Mouse (Mus musculus) telencephalon, adult 2 months (tissue): ENCODE measurements around the gene Zscan4-ps3.
"Not testable (repeated sequence)": the region's sequence is repeated elsewhere in the genome, so short reads cannot be mapped to it uniquely, and the experiment has no call there.

ENCODE experiments used
- DNase-seq: peaks from one replicate; pipeline ENCODE4 v3.0.0-alpha.2; 2011; ENCODE audit warnings: low read depth, low spot score

The Zscan4-ps3 gene

GRCm38 (mm10) chr7:11609008-11609407 lies at the start of gene Zscan4-ps3:
Gene Zscan4-ps3, plus strand, starts transcription at chr7:11609308.
- not testable (repeated sequence) for DNase-seq

GRCm38 (mm10) chr7:11617082-11617481 lies 8.0 kb downstream of the Zscan4-ps3 start:
- not testable (repeated sequence) for DNase-seq
